Mouse (Mus musculus): ENCODE measurements around the gene Tsc22d3. TPM values are rescaled to one million over a fixed set of nuclear protein-coding genes. Genes with fewer than 3 reads are reported as not detected.

Tsc22d3 gene
- polyA plus RNA-seq, 1 experiment, result 87.0 TPM

GRCm38 (mm10) chrX:140531356-140531755 lies 69.1 kb downstream of the Tsc22d3 start:
- H3K4me2 ChIP-seq (ENCODE audit: low read depth), result no peak overlapping the region
- TF ChIP-seq REST (IDR thresholded peaks at IDR 0.05; ENCODE audit: insufficient read depth, insufficient read length) (no peak), CEBPB (IDR thresholded peaks at IDR 0.05; ENCODE audit: insufficient read depth, poor library complexity, severe bottlenecking) (no peak), TCF12 (IDR thresholded peaks at IDR 0.05; ENCODE audit: insufficient read depth, poor library complexity, severe bottlenecking) (no peak), MAX (IDR thresholded peaks at IDR 0.05; ENCODE audit: low read depth) (no peak), POLR2A (IDR thresholded peaks at IDR 0.05; ENCODE audit: insufficient read length, low read depth) (no peak), SRF (IDR thresholded peaks at IDR 0.05; ENCODE audit: control insufficient read depth, insufficient read length, low read depth) (no peak), MYOG (IDR thresholded peaks at IDR 0.05; ENCODE audit: control insufficient read depth in 1 of 3, insufficient read depth in 1 of 3, insufficient read length in 2 of 3, low read depth in 2 of 3) (no peak), POLR2AphosphoS2 (IDR thresholded peaks at IDR 0.05; ENCODE audit: insufficient read length, low read depth) (no peak), E2F4 (IDR thresholded peaks at IDR 0.05; ENCODE audit: insufficient read depth) (no peak), TCF3 (IDR thresholded peaks at IDR 0.05; ENCODE audit: insufficient read length, low read depth) (no peak), MYOD1 (IDR thresholded peaks at IDR 0.05; ENCODE audit: control insufficient read depth in 1 of 3, insufficient read length in 2 of 3, low read depth in 2 of 3) (no peak), USF1 (IDR thresholded peaks at IDR 0.05; ENCODE audit: low read depth) (no peak)
- H3K79me2 ChIP-seq (ENCODE audit: control insufficient read depth, insufficient read depth), result no peaks in the 10 kb centered on the region
- H3K36me3 ChIP-seq (ENCODE audit: control insufficient read depth, insufficient read depth), result no peaks in the 10 kb centered on the region
- no peak overlapping the region for H3ac ChIP-seq (ENCODE audit: control insufficient read depth, insufficient read length)
- H3K4me3 ChIP-seq, result no peak overlapping the region
- H3K27me3 ChIP-seq (ENCODE audit: control insufficient read depth, insufficient read depth, insufficient read length), result no peaks in the 10 kb centered on the region

DNA sequence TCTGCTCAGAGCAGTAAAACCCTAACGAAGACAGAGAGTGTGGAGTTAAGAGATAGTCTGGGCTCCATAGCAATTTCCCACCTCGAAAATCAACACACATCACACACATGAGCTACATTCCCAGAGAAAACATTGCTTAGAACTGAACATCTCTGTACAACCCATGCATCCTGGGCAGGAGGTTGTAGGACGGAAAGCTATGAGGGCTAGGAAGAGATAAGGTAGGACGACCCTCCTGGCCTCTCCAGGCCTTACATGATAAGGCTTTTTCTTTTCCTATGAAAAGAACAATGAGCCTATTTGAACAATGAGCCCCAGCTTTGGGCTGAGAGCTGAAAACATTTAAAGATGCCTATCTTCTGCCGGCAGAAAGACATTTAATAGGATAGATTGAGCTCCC lies 69.8 kb downstream of the Tsc22d3 start:
- no peaks in the 10 kb centered on the region for H3K27me3 ChIP-seq (ENCODE audit: control insufficient read depth, insufficient read depth, insufficient read length)
- no peak overlapping the region for H3K4me2 ChIP-seq (ENCODE audit: low read depth)
- H3K79me2 ChIP-seq (ENCODE audit: control insufficient read depth, insufficient read depth), result no peaks in the 10 kb centered on the region
- H3ac ChIP-seq (ENCODE audit: control insufficient read depth, insufficient read length), result no peak overlapping the region
- TF ChIP-seq MAX (IDR thresholded peaks at IDR 0.05; ENCODE audit: low read depth), result no peak
- TF ChIP-seq SRF (IDR thresholded peaks at IDR 0.05; ENCODE audit: control insufficient read depth, insufficient read length, low read depth), result no peak
- no peak for TF ChIP-seq POLR2A (IDR thresholded peaks at IDR 0.05; ENCODE audit: insufficient read length, low read depth)
- no peak for TF ChIP-seq USF1 (IDR thresholded peaks at IDR 0.05; ENCODE audit: low read depth)
- TF ChIP-seq TCF3 (IDR thresholded peaks at IDR 0.05; ENCODE audit: insufficient read length, low read depth), result no peak
- no peak overlapping the region for H3K4me3 ChIP-seq
- no peaks in the 10 kb centered on the region for H3K36me3 ChIP-seq (ENCODE audit: control insufficient read depth, insufficient read depth)

- Histone ChIP-seq H3K36me3 (ENCODE audit: control insufficient read depth, insufficient read depth) (no peaks in the 10 kb centered on the region), H3K79me2 (ENCODE audit: control insufficient read depth, insufficient read depth) (no peaks in the 10 kb centered on the region)
These were observed 71.3 kb downstream of the Tsc22d3 start for GRCm38 (mm10) chrX:140529074-140529561.

GRCm38 (mm10) chrX:140527231-140527630 lies 73.2 kb downstream of the Tsc22d3 start:
- H3K27me3 ChIP-seq (ENCODE audit: control insufficient read depth, insufficient read depth, insufficient read length), result no peaks in the 10 kb centered on the region
- H3K4me2 ChIP-seq (ENCODE audit: low read depth), result no peak overlapping the region
- H3ac ChIP-seq (ENCODE audit: control insufficient read depth, insufficient read length), result no peak overlapping the region
- TF ChIP-seq MYOG (IDR thresholded peaks at IDR 0.05; ENCODE audit: control insufficient read depth in 1 of 3, insufficient read depth in 1 of 3, insufficient read length in 2 of 3, low read depth in 2 of 3) (no peak), POLR2A (IDR thresholded peaks at IDR 0.05; ENCODE audit: insufficient read length, low read depth) (no peak), POLR2AphosphoS2 (IDR thresholded peaks at IDR 0.05; ENCODE audit: insufficient read length, low read depth) (no peak), CEBPB (IDR thresholded peaks at IDR 0.05; ENCODE audit: insufficient read depth, poor library complexity, severe bottlenecking) (no peak), MYOD1 (IDR thresholded peaks at IDR 0.05; ENCODE audit: control insufficient read depth in 1 of 3, insufficient read length in 2 of 3, low read depth in 2 of 3) (no peak), REST (IDR thresholded peaks at IDR 0.05; ENCODE audit: insufficient read depth, insufficient read length) (no peak), MAX (IDR thresholded peaks at IDR 0.05; ENCODE audit: low read depth) (no peak), SRF (IDR thresholded peaks at IDR 0.05; ENCODE audit: control insufficient read depth, insufficient read length, low read depth) (no peak), E2F4 (IDR thresholded peaks at IDR 0.05; ENCODE audit: insufficient read depth) (no peak), TCF12 (IDR thresholded peaks at IDR 0.05; ENCODE audit: insufficient read depth, poor library complexity, severe bottlenecking) (no peak), TCF3 (IDR thresholded peaks at IDR 0.05; ENCODE audit: insufficient read length, low read depth) (no peak), USF1 (IDR thresholded peaks at IDR 0.05; ENCODE audit: low read depth) (no peak)
- H3K36me3 ChIP-seq (ENCODE audit: control insufficient read depth, insufficient read depth), result no peaks in the 10 kb centered on the region
- H3K79me2 ChIP-seq (ENCODE audit: control insufficient read depth, insufficient read depth), result no peaks in the 10 kb centered on the region
- no peak overlapping the region for H3K4me3 ChIP-seq

More at GRCm38 (mm10) chrX:140529074-140529561, 71.3 kb downstream of the Tsc22d3 start:
- TF ChIP-seq MYOD1 (IDR thresholded peaks at IDR 0.05; ENCODE audit: control insufficient read depth in 1 of 3, insufficient read length in 2 of 3, low read depth in 2 of 3) (no peak), POLR2AphosphoS2 (IDR thresholded peaks at IDR 0.05; ENCODE audit: insufficient read length, low read depth) (no peak), MAX (IDR thresholded peaks at IDR 0.05; ENCODE audit: low read depth) (no peak), POLR2A (IDR thresholded peaks at IDR 0.05; ENCODE audit: insufficient read length, low read depth) (no peak), CEBPB (IDR thresholded peaks at IDR 0.05; ENCODE audit: insufficient read depth, poor library complexity, severe bottlenecking) (no peak), E2F4 (IDR thresholded peaks at IDR 0.05; ENCODE audit: insufficient read depth) (no peak), MYOG (IDR thresholded peaks at IDR 0.05; ENCODE audit: control insufficient read depth in 1 of 3, insufficient read depth in 1 of 3, insufficient read length in 2 of 3, low read depth in 2 of 3) (no peak), REST (IDR thresholded peaks at IDR 0.05; ENCODE audit: insufficient read depth, insufficient read length) (no peak), USF1 (IDR thresholded peaks at IDR 0.05; ENCODE audit: low read depth) (no peak), TCF3 (IDR thresholded peaks at IDR 0.05; ENCODE audit: insufficient read length, low read depth) (no peak), TCF12 (IDR thresholded peaks at IDR 0.05; ENCODE audit: insufficient read depth, poor library complexity, severe bottlenecking) (no peak), SRF (IDR thresholded peaks at IDR 0.05; ENCODE audit: control insufficient read depth, insufficient read length, low read depth) (no peak)
- no peak overlapping the region for H3K4me2 ChIP-seq (ENCODE audit: low read depth)
- no peak overlapping the region for H3ac ChIP-seq (ENCODE audit: control insufficient read depth, insufficient read length)
- no peaks in the 10 kb centered on the region for H3K27me3 ChIP-seq (ENCODE audit: control insufficient read depth, insufficient read depth, insufficient read length)
- no peak overlapping the region for H3K4me3 ChIP-seq

DNA sequence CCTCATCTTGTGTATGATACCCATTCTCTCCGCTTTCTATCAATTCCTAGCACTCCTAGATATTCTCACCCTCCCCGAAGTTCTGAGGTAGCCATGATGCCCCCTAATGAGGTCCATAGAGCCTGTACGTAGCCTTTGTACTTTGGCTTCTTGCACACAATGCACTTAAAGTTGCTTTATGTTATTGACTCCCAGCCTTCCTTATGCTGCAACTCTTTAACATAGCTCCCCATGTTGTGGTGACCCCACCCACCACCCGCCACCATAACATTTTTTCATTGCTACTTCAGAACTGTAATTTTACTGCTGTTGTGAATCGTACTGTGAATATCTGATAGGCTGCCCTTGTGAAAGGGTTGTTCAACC lies 74.2 kb downstream of the Tsc22d3 start:
- Histone ChIP-seq H3K27me3 (ENCODE audit: control insufficient read depth, insufficient read depth, insufficient read length) (no peaks in the 10 kb centered on the region), H3K79me2 (ENCODE audit: control insufficient read depth, insufficient read depth) (no peaks in the 10 kb centered on the region), H3K36me3 (ENCODE audit: control insufficient read depth, insufficient read depth) (no peaks in the 10 kb centered on the region), H3K4me2 (ENCODE audit: low read depth) (no peak overlapping the region), H3ac (ENCODE audit: control insufficient read depth, insufficient read length) (no peak overlapping the region), H3K4me3 (no peak overlapping the region)
- no peak for TF ChIP-seq REST (IDR thresholded peaks at IDR 0.05; ENCODE audit: insufficient read depth, insufficient read length)
- no peak for TF ChIP-seq MYOD1 (IDR thresholded peaks at IDR 0.05; ENCODE audit: control insufficient read depth in 1 of 3, insufficient read length in 2 of 3, low read depth in 2 of 3)
- no peak for TF ChIP-seq USF1 (IDR thresholded peaks at IDR 0.05; ENCODE audit: low read depth)
